Mouse (Mus musculus) thymus, adult 2 months (tissue): ENCODE measurements around the gene Il16.

Experiments
- CTCF ChIP-seq: fragments of 200-500 bp; IDR thresholded peaks from 2 replicates; pipeline ENCODE4 v1.5.1; 2012; ENCODE audit warnings: mild to moderate bottlenecking, control low read depth, low read length, moderate library complexity, borderline replicate concordance; ENCODE audit not compliant: control insufficient read depth, poor library complexity, insufficient read depth; ENCODE audit errors: extremely low read depth
- POLR2A ChIP-seq: fragments of 200-500 bp; IDR thresholded peaks from 2 replicates; pipeline ENCODE4 v1.6.1; 2012; ENCODE audit warnings: mild to moderate bottlenecking, low read length, control low read depth, moderate library complexity; ENCODE audit not compliant: control insufficient read depth, poor library complexity, insufficient read depth; ENCODE audit errors: extremely low read depth

- TF ChIP-seq CTCF (no peak), POLR2A (no peak)
These were observed 79.4 kb downstream of the Il16 start for GRCm38 (mm10) chr7:83666087-83666595.
